Mouse (Mus musculus) monocyte, adult 2 months (primary cell): ENCODE measurements around the gene Clba1.

Experiments
- DNase-seq, 2 experiments: peaks; one replicate each; pipeline ENCODE4 v3.0.0; 2022; ENCODE audit warnings: low spot score in 2 of 2, low read depth in 1 of 2

The Clba1 gene

GRCm38 (mm10) chr12:112794356-112794816, 14.4 kb upstream of the Clba1 start:
- no peak for DNase-seq

GRCm38 (mm10) chr12:112794998-112795397, 13.7 kb upstream of the Clba1 start:
- no peak for DNase-seq

GRCm38 (mm10) chr12:112795466-112796104, 13.2 kb upstream of the Clba1 start:
- peak in 1 of 2 experiments; percentile 27 for DNase-seq

- DNase-seq, result no peak
Observed at GRCm38 (mm10) chr12:112796551-112797510, 11.9 kb upstream of the Clba1 start.

GRCm38 (mm10) chr12:112797672-112798331, 10.9 kb upstream of the Clba1 start:
- DNase-seq, result no peak

GRCm38 (mm10) chr12:112798332-112798681, 10.4 kb upstream of the Clba1 start:
- no peak for DNase-seq

- DNase-seq, result no peak
Observed at GRCm38 (mm10) chr12:112798716-112799115, 10.0 kb upstream of the Clba1 start.

GRCm38 (mm10) chr12:112799237-112799970, 9.3 kb upstream of the Clba1 start:
- DNase-seq, result no peak

GRCm38 (mm10) chr12:112800476-112800875, 8.3 kb upstream of the Clba1 start:
- peak; percentile 27 to 69 for DNase-seq

- DNase-seq, result no peak
Observed at GRCm38 (mm10) chr12:112801864-112802846, 6.6 kb upstream of the Clba1 start, which contains the start of gene Ahnak2. Ahnak2 (minus strand) TSS chr12:112802657.

GRCm38 (mm10) chr12:112802917-112803316, 5.8 kb upstream of the Clba1 start:
- DNase-seq, result no peak

GRCm38 (mm10) chr12:112804046-112804445, 4.7 kb upstream of the Clba1 start:
- no peak for DNase-seq

- no peak for DNase-seq
Observed at GRCm38 (mm10) chr12:112806044-112806443, 2.7 kb upstream of the Clba1 start.

- no peak for DNase-seq
Observed at GRCm38 (mm10) chr12:112807796-112808195, 941 bp upstream of the Clba1 start.

GRCm38 (mm10) chr12:112808212-112808586, 538 bp upstream of the Clba1 start:
- DNase-seq, result no peak

GRCm38 (mm10) chr12:112809641-112810040, 904 bp downstream of the Clba1 start:
- no peak for DNase-seq

- no peak for DNase-seq
Observed at GRCm38 (mm10) chr12:112810092-112810885, 1.6 kb downstream of the Clba1 start.

- DNase-seq, result no peak
Observed at GRCm38 (mm10) chr12:112813370-112813769, 4.6 kb downstream of the Clba1 start.
